Mouse (Mus musculus) kidney, adult 8-10 months (tissue): Measurements from ENCODE around the gene Tmcc2.

Experiments
- DNase-seq, 2 experiments: peaks; one replicate each; pipeline ENCODE4 v3.0.0; 2022

Tmcc2 gene

GRCm38 (mm10) chr1:132311174-132311859, 79.8 kb downstream of the Tmcc2 start:
- DNase-seq = no peak

- peak; percentile 83 to 92 for DNase-seq
Measured at GRCm38 (mm10) chr1:132310754-132311153, 80.3 kb downstream of the Tmcc2 start.

GRCm38 (mm10) chr1:132308674-132309073, 82.4 kb downstream of the Tmcc2 start:
- no peak for DNase-seq

- no peak for DNase-seq
Measured at GRCm38 (mm10) chr1:132307962-132308361, 83.1 kb downstream of the Tmcc2 start.

GRCm38 (mm10) chr1:132306808-132307207, 84.3 kb downstream of the Tmcc2 start:
- no peak for DNase-seq
